In genomic region chrX:166708106-166708505, GRCm38 (mm10) we compare ENCODE assay signal across 20 mouse cellular contexts.
A peak's percentile ranks its signal among the peaks of the same experiment; 100 is the strongest.
DNase-seq lines count a peak whose midpoint lies in the region; ATAC-seq and TF ChIP-seq lines count a peak whose summit lies in the region.
"Had no signal": no experiment of that assay in that cellular context is flagged by ENCODE, and none has a peak within 500 bp of the region (broad histone marks: within the 10 kb centered on the region; RNA-seq: fewer than 3 reads in every experiment).

No protein-coding gene starts in this region.

- no peaks in the 10 kb centered on the region for H3K27me3 ChIP-seq in lung, postnatal 0 days (replicated peaks; ENCODE audit: insufficient read depth, low read length)
- H3K27me3 ChIP-seq: embryonic facial prominence, embryonic 12.5 days; forebrain, embryonic 15.5 days had no signal

- ATAC-seq in lung, postnatal 0 days: no peak
- ATAC-seq in granulocyte monocyte progenitor cell, adult 5-6 weeks (replicated peaks; ENCODE audit: poor library complexity, severe bottlenecking): peak; percentile 61
- peak; percentile 82 for ATAC-seq in monocyte, adult 5-6 weeks (replicated peaks; ENCODE audit: insufficient number of reproducible peaks, low FRiP score, low TSS enrichment, poor library complexity, severe bottlenecking)
- ATAC-seq: forebrain, embryonic 13.5 days; forebrain, embryonic 15.5 days; forebrain, postnatal 0 days had no signal

- H3K4me2 ChIP-seq in lung, postnatal 0 days (replicated peaks; ENCODE audit: low read depth, low read length): no peak overlapping the region
- H3K4me2 ChIP-seq: embryonic facial prominence, embryonic 12.5 days; forebrain, embryonic 13.5 days; forebrain, embryonic 15.5 days had no signal

- peak; percentile 15 for DNase-seq in lung, postnatal 0 days (ENCODE audit: low spot score)
- no peak for DNase-seq in lung, postnatal 10 days
- DNase-seq in gastrocnemius, adult 18-20 months (ENCODE audit: low spot score): no peak
- no peak for DNase-seq in thymus, postnatal 14 days
- DNase-seq: adrenal gland, adult 2 months; adrenal gland, postnatal 10 days; adrenal gland, postnatal 25 days; cerebellum, adult 11 months; cerebellum, adult 18-20 months; cerebellum, adult 8-10 months; cerebellum, adult 9-11 months; cerebellum, postnatal 14 days; cerebellum, postnatal 36 days; forebrain, postnatal 0 days had no signal

- no peak overlapping the region for H3K4me3 ChIP-seq in lung, postnatal 0 days (ENCODE audit: low read depth, low read length)
- H3K4me3 ChIP-seq: embryonic facial prominence, embryonic 10.5 days; embryonic facial prominence, embryonic 12.5 days; forebrain, embryonic 13.5 days; forebrain, embryonic 15.5 days had no signal

- no peaks in the 10 kb centered on the region for H3K36me3 ChIP-seq in lung, postnatal 0 days (ENCODE audit: insufficient read depth, low read length)
- H3K36me3 ChIP-seq: embryonic facial prominence, embryonic 10.5 days; embryonic facial prominence, embryonic 12.5 days; forebrain, embryonic 15.5 days had no signal

- H3K9me3 ChIP-seq in lung, postnatal 0 days (ENCODE audit: low read length): no peaks in the 10 kb centered on the region
- H3K9me3 ChIP-seq: embryonic facial prominence, embryonic 10.5 days; embryonic facial prominence, embryonic 12.5 days; forebrain, embryonic 13.5 days; forebrain, embryonic 15.5 days had no signal

- H3K27ac ChIP-seq in lung, postnatal 0 days (ENCODE audit: low read length): no peak overlapping the region
- H3K27ac ChIP-seq: embryonic facial prominence, embryonic 10.5 days; embryonic facial prominence, embryonic 12.5 days; forebrain, embryonic 13.5 days; forebrain, embryonic 15.5 days had no signal

- H3K9ac ChIP-seq in lung, postnatal 0 days (replicated peaks; ENCODE audit: low read depth): no peak overlapping the region
- H3K9ac ChIP-seq: embryonic facial prominence, embryonic 12.5 days; forebrain, embryonic 13.5 days; forebrain, embryonic 15.5 days; forebrain, postnatal 0 days had no signal

- WGBS in lung, postnatal 0 days: 50% methylated on average over 1 of the region's 1 CpGs

- H3K4me1 ChIP-seq in lung, postnatal 0 days (ENCODE audit: insufficient read depth, low read depth, low read length): no peaks in the 10 kb centered on the region
- H3K4me1 ChIP-seq: embryonic facial prominence, embryonic 10.5 days; embryonic facial prominence, embryonic 12.5 days; forebrain, embryonic 13.5 days; forebrain, embryonic 15.5 days had no signal

- no peak for TF ChIP-seq CTCF in lung, postnatal 0 days (IDR thresholded peaks at IDR 0.05)

- no peak for TF ChIP-seq EP300 in lung, postnatal 0 days (IDR thresholded peaks at IDR 0.05)
